Comparison of ENCODE assay signal across 7 mouse cellular contexts in the genomic region with DNA sequence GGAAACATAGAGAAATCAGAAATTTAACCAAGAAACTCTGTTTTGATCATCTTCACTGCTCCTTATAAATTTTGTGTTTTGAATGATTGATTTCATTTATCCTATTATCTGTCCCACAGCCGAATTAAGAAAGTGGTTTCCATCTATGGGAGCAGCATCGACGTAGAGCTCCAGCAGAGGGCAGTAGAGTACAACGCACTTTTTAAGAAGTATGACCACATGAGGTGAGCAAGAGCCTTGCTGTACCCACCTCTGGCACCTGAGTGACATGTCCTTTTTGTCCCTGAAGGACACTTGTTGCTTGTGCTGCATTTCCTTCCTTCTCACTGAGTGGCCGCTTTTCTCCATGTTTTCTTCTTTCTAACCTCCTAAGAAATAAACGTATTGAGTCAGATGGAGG. TPM values are rescaled to one million over a fixed set of nuclear protein-coding genes. Genes with fewer than 3 reads are reported as not detected.
DNase-seq lines count a peak whose midpoint lies in the region; ATAC-seq and TF ChIP-seq lines count a peak whose summit lies in the region.

No protein-coding gene starts in this region.

- H3K4me2 ChIP-seq in liver, postnatal 0 days (ENCODE audit: low read depth, low read length): no peak overlapping the region

- no peak for TF ChIP-seq EP300 in liver, postnatal 0 days (IDR thresholded peaks at IDR 0.05; ENCODE audit: low read depth)

- ATAC-seq in liver, postnatal 0 days: peak; percentile 69

- H3K9ac ChIP-seq in ES-E14 (ENCODE audit: insufficient read depth, low read depth, low read length, poor library complexity, severe bottlenecking): no peak overlapping the region
- no peak overlapping the region for H3K9ac ChIP-seq in liver, postnatal 0 days (replicated peaks)

- peak; percentile 79 for DNase-seq in CD4-positive helper T cell, adult 2 months (ENCODE audit: low read depth, low spot score)
- DNase-seq in ES-E14 (ENCODE audit: low read depth, low spot score): peak; percentile 72
- DNase-seq in cerebellum, adult 11 months: peak; percentile 52
- DNase-seq in frontal cortex, adult 2 months (ENCODE audit: extremely low spot score in 1 of 2, low spot score in 1 of 2): peak; percentile 51 to 87
- peak; percentile 72 for DNase-seq in kidney, postnatal 14 days
- DNase-seq in liver, postnatal 0 days: peak; percentile 75
- DNase-seq in right cerebral cortex, postnatal 14 days: peak; percentile 62

- H3K27ac ChIP-seq in ES-E14 (ENCODE audit: insufficient read depth, low read depth, low read length, poor library complexity, severe bottlenecking): no peak overlapping the region
- H3K27ac ChIP-seq in liver, postnatal 0 days (ENCODE audit: low read depth): no peak overlapping the region

- H3K4me1 ChIP-seq in ES-E14 (ENCODE audit: control insufficient read depth in 2 of 2, insufficient read depth in 2 of 2, low read length in 2 of 2, poor library complexity in 1 of 2): no peaks in the 10 kb centered on the region
- H3K4me1 ChIP-seq in liver, postnatal 0 days (ENCODE audit: insufficient read depth): no peaks in the 10 kb centered on the region

- peaks cover 19% of the 10 kb centered on the region for H3K36me3 ChIP-seq in ES-E14 (ENCODE audit: control insufficient read depth, insufficient read depth, low read length, poor library complexity, severe bottlenecking)
- peaks cover 69% of the 10 kb centered on the region for H3K36me3 ChIP-seq in liver, postnatal 0 days (replicated peaks; ENCODE audit: insufficient read depth, low read length)

- in situ Hi-C loops in ES-E14 (cut with MboI; ENCODE audit: low sequenced_read_pairs in 2 of 2, unreplicated experiment in 2 of 2): no loop called here

- TF ChIP-seq CTCF in liver, postnatal 0 days (IDR thresholded peaks at IDR 0.05; ENCODE audit: low read depth): peak; percentile 96

- H3K9me3 ChIP-seq in ES-E14 (ENCODE audit: control insufficient read depth, insufficient read depth, low read depth, low read length): no peaks in the 10 kb centered on the region
- no peaks in the 10 kb centered on the region for H3K9me3 ChIP-seq in liver, postnatal 0 days (ENCODE audit: low read length)

- no peaks in the 10 kb centered on the region for H3K27me3 ChIP-seq in liver, postnatal 0 days (ENCODE audit: insufficient read depth, low read length)

- WGBS in liver, postnatal 0 days (ENCODE audit: insufficient replicate concordance): 43% methylated on average over 6 of the region's 6 CpGs

- H3K4me3 ChIP-seq in ES-E14 (ENCODE audit: insufficient read depth in 1 of 2, low read depth in 1 of 2, low read length in 2 of 2, poor library complexity in 1 of 2, severe bottlenecking in 1 of 2): no peak overlapping the region
- no peak overlapping the region for H3K4me3 ChIP-seq in liver, postnatal 0 days (ENCODE audit: low read depth, low read length)

TF ChIP-seq in ES-E14, 5 proteins besides CTCF, POLR2A, EP300 and RAD21:
- TF ChIP-seq ZC3H11A (IDR thresholded peaks at IDR 0.05; ENCODE audit: borderline replicate concordance, low read depth, low read length) (peak; percentile 75), HCFC1 (IDR thresholded peaks at IDR 0.05; ENCODE audit: borderline replicate concordance, insufficient read depth, low read length) (no peak), ZNF384 (IDR thresholded peaks at IDR 0.05; ENCODE audit: low read depth, low read length) (no peak), CHD2 (IDR thresholded peaks at IDR 0.05; ENCODE audit: low read depth, low read length) (no peak), MAFK (IDR thresholded peaks at IDR 0.05; ENCODE audit: insufficient read depth, low read depth, low read length) (no peak)

RNA-seq across cellular contexts. Expression of a gene that starts 14.9 kb away (rescaled TPM):
- 2.0 and 2.9 TPM in 2 replicates for total RNA-seq in ES-E14 (2012; rRNA removed)
- polyA plus RNA-seq in frontal cortex, adult 2 months (2012; rRNA removed): 19.5 and 22.1 TPM in 2 replicates
- polyA plus RNA-seq in liver, postnatal 0 days (2015; fragmentation: Nextera tagmentation; extraction: Ambion mirVana): 1.5 TPM in 2 replicates
